Mouse (Mus musculus) common myeloid progenitor, adult 5-6 weeks (primary cell): Measurements from ENCODE around the gene Eif4e3. TPM values are rescaled to one million over a fixed set of nuclear protein-coding genes. Genes with fewer than 3 reads are reported as not detected.
A peak's percentile ranks its signal among the peaks of the same experiment; 100 is the strongest.

ENCODE experiments used
- ATAC-seq: replicated peaks from 2 replicates; pipeline ENCODE4 v1.8.0; 2016; ENCODE audit warnings: low read depth, mild to moderate bottlenecking, moderate TSS enrichment, inconsistent platforms; ENCODE audit not compliant: poor library complexity, severe bottlenecking
- total RNA-seq: library from RNA; stranded (forward); fragments of 200-1000, 187-1606 nt; gene quantifications from 2 replicates; pipeline ENCODE4 v1.2.3, GENCODE M21; 2017

Gene Eif4e3
- total RNA-seq, 1 experiment from 2014 or later = 26.9 TPM

- ATAC-seq = no peak
These were observed 36.7 kb downstream of the Eif4e3 start for GRCm38 (mm10) chr6:99629726-99630458.

DNA sequence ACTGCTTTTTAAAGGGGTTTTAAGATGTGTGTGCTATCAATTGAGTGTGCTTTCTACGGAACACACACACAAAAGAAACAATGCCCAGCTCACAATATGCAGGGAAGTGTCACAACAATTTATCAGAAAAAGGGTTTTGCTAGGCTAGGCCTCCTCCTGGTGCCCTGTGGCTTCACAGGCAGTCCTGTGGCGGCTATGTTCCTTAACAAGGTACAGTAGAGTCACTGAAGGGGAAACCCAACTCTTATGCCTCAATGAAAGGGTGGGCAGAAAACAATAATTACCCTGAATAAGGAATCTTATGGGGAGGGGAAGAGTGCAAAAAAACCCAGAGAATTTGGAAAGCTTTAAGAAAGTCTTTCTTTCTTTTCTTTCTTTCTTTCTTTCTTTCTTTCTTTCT is 40.2 kb downstream of the Eif4e3 start:
- no peak for ATAC-seq

GRCm38 (mm10) chr6:99625803-99626202 is 40.8 kb downstream of the Eif4e3 start:
- no peak for ATAC-seq

- 0 out of 2 replicates have a peak, but pooled peaks have one; percentile 16 for ATAC-seq
These were observed 41.3 kb downstream of the Eif4e3 start for GRCm38 (mm10) chr6:99625306-99625705.

DNA sequence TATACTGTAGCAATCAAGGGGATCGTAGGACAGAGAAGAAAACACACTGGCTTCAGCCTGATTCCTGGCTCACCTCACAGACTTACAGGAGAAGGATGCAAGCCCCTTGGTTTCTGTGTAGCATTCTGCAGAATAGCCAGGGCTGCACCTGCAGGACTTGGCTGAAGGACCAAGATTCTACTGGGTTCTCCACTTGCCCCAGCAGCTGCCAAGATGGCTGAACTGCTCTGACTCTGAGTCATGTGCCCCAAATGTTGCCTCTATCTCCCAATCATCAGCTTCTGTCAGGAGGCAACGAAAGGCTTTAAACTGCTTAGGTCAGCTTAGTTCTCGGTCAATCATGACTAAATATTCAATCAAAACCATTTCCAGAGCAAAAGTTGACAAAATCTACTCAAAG is 42.0 kb downstream of the Eif4e3 start:
- ATAC-seq = no peak

DNA sequence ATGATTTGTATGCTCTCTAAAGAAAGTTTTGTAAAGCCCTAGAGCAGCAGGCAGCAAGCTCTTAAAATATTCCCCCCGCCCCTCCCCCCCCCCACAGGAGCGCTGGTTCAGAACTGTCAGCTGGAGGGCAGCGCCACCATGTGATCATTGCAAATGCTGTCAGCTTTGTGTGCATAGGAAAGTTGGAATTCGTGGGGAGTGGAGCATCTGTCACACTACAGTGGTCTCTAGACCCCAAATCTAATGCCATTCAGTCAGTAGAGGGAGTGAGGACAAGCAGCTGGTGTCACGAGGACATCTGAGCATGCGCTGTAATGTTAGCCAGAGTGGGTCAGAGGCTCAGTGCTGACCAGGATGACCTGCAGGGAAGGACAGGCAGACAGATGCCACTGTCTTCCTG is 42.9 kb downstream of the Eif4e3 start:
- no peak for ATAC-seq

DNA sequence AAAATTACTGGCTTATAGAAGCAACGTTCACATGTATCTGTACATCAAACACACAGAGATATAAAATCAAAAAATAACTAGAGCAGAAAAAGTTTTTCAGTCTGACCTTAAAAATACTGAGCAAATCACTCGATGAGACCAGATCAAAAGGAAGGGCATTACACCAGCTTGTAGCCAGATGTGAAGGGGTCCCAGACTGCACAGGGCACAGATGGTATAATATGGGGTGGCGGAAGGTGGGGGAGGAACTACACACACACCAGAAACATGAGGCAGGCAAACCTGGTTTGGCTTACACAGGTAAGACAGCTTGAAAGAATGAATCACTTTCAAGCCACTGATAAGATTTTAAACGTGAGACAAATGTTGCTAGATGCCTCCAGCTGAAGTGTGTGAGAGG is 45.4 kb downstream of the Eif4e3 start:
- ATAC-seq = no peak

DNA sequence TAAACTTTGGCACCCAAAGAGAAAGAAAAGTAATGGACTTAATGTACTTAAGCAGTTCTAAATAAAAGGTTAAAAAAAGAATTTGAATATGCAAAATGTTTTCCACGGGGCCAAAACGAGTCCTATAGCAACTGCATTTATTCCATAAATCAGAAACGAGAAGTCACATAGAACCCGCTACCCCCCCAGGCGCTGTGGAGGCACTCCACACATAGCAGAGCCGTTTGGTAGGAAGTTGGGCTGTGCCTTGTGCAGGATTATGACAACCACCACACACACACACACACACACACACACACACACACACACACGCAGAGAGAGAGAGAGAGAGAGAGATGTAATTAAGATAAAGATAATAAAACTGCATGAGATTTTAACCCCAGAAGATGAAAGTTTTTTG is 46.1 kb downstream of the Eif4e3 start:
- peak; percentile 65 for ATAC-seq

- peak; percentile 59 for ATAC-seq
These were observed 46.6 kb downstream of the Eif4e3 start for GRCm38 (mm10) chr6:99619964-99620363.

DNA sequence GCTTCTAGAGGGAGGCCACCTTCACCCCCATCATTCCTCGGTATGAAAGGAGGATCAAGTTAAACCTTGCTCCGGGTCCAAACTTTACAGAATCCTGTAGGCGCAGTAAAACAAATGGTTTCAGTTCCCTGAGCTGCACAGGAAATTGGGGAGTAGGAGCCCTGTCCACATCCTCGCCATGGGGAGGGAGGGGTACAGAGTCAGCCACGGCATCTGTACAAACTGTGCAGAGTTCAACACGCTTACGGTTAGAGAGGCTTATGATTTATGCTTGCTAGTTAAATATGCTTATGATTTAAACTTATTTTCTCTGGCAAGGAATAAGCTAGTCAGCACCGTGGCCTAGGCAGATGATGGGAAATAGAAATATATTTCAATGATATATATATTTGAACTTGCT is 47.1 kb downstream of the Eif4e3 start:
- peak; percentile 71 for ATAC-seq

DNA sequence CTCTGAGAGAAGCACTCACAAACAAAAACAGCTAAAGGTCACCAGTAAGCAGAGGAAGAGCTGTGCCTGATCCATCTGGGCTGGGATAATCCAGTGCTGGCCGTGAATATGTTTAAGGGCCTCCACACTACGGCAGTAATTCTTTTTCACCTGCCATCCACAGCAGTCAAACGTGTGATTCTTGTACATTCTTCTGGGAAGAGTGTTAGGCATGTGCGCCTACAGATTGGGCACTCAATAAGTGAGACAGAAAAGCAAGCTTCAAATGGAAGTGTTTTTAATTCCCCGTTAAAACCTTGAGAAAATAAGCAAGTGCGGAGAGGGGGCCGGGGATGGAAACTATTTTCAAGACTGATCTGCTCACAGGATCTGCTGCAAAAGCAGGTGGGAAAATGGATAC is 48.7 kb downstream of the Eif4e3 start:
- ATAC-seq = no peak

- ATAC-seq = no peak
These were observed 49.2 kb downstream of the Eif4e3 start for GRCm38 (mm10) chr6:99617415-99617814.

- no peak for ATAC-seq
These were observed 51.3 kb downstream of the Eif4e3 start for GRCm38 (mm10) chr6:99615272-99615751.

GRCm38 (mm10) chr6:99614566-99615271 is 51.9 kb downstream of the Eif4e3 start:
- no peak for ATAC-seq

- no peak for ATAC-seq
These were observed 54.7 kb downstream of the Eif4e3 start for GRCm38 (mm10) chr6:99611866-99612265.

DNA sequence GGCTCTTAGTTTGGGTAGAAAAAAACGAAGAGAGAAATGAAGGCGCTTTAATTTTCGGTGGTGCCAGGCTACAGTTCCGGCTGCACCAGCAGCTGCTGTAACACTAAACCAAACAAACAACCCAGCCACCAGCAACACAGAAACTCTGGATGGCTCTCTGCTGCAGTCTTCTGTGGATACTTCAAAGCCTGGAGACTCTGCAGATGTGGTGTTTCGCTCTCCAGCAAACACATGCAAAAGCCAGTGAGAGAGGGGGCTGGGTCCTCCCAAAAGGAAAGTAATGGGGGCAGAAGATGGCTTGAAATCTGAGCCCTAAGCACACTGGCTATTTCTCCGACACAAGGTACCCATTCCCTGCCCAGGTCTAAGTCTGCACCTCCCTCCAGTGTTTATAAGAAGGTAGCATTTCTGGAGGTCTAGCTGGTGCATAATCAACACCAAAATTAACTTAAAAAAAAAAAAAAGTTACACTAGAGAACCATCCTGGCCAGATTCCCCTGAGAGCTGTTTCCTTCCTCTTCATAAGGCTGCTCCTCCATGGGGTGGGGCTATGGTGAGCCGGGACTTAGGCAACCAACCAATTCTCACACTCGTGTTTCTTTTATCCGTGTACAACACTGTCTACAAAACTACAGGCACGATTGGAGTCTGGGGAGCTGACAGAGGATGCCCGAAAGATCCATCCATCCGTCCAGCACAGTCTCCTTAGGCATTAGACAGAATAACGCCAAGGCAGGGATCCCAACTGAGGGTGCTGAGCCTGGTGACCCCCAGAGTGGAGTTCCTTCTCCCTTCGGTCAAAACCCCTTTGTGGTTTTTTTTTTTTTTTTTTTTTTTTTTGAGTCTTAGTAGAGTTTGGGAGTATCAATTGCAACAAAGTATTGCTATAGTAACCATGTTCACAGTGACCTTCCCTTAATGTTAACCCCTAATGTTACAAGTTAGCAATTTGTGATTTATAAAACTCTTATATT is 55.8 kb downstream of the Eif4e3 start:
- ATAC-seq = peak; percentile 74

DNA sequence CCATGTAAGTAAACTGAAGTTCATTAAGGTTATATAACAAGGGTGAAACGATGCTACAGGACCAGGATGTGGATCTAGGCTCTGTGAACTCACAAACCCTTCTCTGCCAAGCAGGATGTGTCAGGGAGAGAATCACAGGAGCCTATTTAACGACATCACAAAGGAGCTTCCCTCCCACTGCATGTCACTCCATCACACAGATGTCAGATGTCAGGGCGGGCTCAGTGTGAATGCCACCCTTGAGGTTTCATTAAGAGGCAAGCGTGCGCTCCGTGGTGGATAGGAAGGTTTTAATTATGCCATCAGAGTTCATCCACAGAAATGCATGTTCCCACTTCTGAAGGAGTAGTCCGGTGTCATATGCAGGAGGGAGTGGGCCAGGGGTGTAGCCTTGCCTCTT is 60.5 kb downstream of the Eif4e3 start:
- no peak for ATAC-seq

GRCm38 (mm10) chr6:99604758-99605157 is 61.8 kb downstream of the Eif4e3 start:
- ATAC-seq = no peak

DNA sequence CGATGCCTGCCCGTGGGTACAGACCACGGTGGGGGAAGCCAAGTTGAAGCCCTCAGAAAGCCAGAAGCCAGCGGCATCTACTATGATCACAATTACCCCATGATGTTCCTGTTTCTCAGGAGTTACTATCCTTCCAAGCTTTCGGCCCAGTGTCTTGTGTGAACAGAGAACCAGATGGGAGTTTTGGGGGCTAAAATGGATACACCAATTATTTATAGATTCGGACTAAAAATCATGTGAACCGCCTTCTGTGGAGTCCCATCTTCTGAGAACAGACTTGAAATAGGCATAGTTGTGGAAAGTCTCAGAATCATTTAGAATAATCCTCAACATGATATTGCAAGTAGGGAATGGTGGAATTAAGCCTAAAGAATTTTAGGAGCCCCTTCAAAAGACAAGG is 64.1 kb downstream of the Eif4e3 start:
- no peak for ATAC-seq

- peak; percentile 33; the same call in 1 of the 2 replicates for ATAC-seq
These were observed 65.7 kb downstream of the Eif4e3 start for GRCm38 (mm10) chr6:99600886-99601285.
